Mouse (Mus musculus) CH12.LX (cell line): ENCODE measurements around the gene Corin. TPM values are rescaled to one million over a fixed set of nuclear protein-coding genes. Genes with fewer than 3 reads are reported as not detected.

Experiments
- DNase-seq: peaks from one replicate; pipeline ENCODE4 v3.0.0-alpha.2; 2013; ENCODE audit errors: extremely low read depth
- H3K27ac ChIP-seq: 2 replicates; pipeline ENCODE4 v1.5.1; 2012; ENCODE audit warnings: low read depth, mild to moderate bottlenecking, control low read depth, moderate library complexity; ENCODE audit not compliant: insufficient read depth
- H3K27me3 ChIP-seq: replicated peaks from 2 replicates; pipeline ENCODE3; 2012; ENCODE audit warnings: inconsistent platforms
- H3K36me3 ChIP-seq, 2 experiments: replicated peaks in 1 of 2; 2 replicates each; pipeline versions ENCODE3 to v1.6.1; 2012; ENCODE audit warnings: inconsistent platforms in 1 of 2, low read length in 1 of 2, mild to moderate bottlenecking in 1 of 2, mixed read lengths in 1 of 2, moderate library complexity in 1 of 2; ENCODE audit not compliant: control insufficient read depth in 1 of 2, insufficient read depth in 1 of 2
- H3K4me1 ChIP-seq, 2 experiments: 2 replicates each; pipeline ENCODE4 v1.6.1; 2012; ENCODE audit warnings: inconsistent platforms in 1 of 2, moderate library complexity in 1 of 2; ENCODE audit not compliant: insufficient read depth in 2 of 2, control insufficient read depth in 1 of 2
- H3K4me2 ChIP-seq: 2 replicates; pipeline ENCODE4 v1.6.1; 2012; ENCODE audit warnings: low read depth, mild to moderate bottlenecking, control low read depth; ENCODE audit not compliant: poor library complexity, insufficient read depth, severe bottlenecking
- H3K4me3 ChIP-seq, 3 experiments: fragments of 150-350 bp in 1 of 3; sonication (generic) in 1 of 3; replicated peaks in 1 of 3; 2 replicates each; pipeline versions ENCODE3 to v1.5.1; 2011 to 2012; ENCODE audit warnings: low read depth in 2 of 3, low read length in 2 of 3, mild to moderate bottlenecking in 2 of 3, moderate library complexity in 2 of 3, control low read depth in 1 of 3, improper control_type of control experiment in 1 of 3, inconsistent platforms in 1 of 3, mixed read lengths in 1 of 3; ENCODE audit not compliant: poor library complexity in 1 of 3
- H3K79me2 ChIP-seq: replicated peaks from 2 replicates; pipeline ENCODE4 v1.6.1; 2012; ENCODE audit warnings: mild to moderate bottlenecking, moderate library complexity; ENCODE audit not compliant: control insufficient read depth, poor library complexity, insufficient read depth, severe bottlenecking; ENCODE audit errors: extremely low read depth
- H3K9ac ChIP-seq: 2 replicates; pipeline ENCODE4 v1.6.1; 2012; ENCODE audit warnings: low read depth, mild to moderate bottlenecking, control low read depth, moderate library complexity; ENCODE audit not compliant: insufficient read depth
- H3K9me3 ChIP-seq: replicated peaks from 2 replicates; pipeline ENCODE3; 2012; ENCODE audit warnings: low read length, inconsistent platforms, mixed read lengths
- CHD2 ChIP-seq: IDR thresholded peaks from 2 replicates; pipeline ENCODE4 v1.6.1; 2011; ENCODE audit warnings: low read length, improper control_type of control experiment
- CTCF ChIP-seq, 2 experiments: IDR thresholded peaks in 1 of 2; conservative IDR thresholded peaks in 1 of 2; 2 replicates each; pipeline ENCODE4 v1.5.1; 2011 to 2012; ENCODE audit warnings: low read depth in 2 of 2, low read length in 2 of 2, improper control_type of control experiment in 1 of 2, inconsistent platforms in 1 of 2, mild to moderate bottlenecking in 1 of 2, moderate library complexity in 1 of 2
- ELF1 ChIP-seq: IDR thresholded peaks from 2 replicates; pipeline ENCODE4 v1.6.1; 2014; ENCODE audit warnings: low read depth, mild to moderate bottlenecking, inconsistent platforms, low read length, improper control_type of control experiment
- GABPA ChIP-seq: IDR thresholded peaks from 2 replicates; pipeline ENCODE4 v1.6.1; 2012; ENCODE audit warnings: low read depth, low read length, improper control_type of control experiment, inconsistent platforms; ENCODE audit not compliant: insufficient replicate concordance
- IRF4 ChIP-seq: IDR thresholded peaks from 2 replicates; pipeline ENCODE4 v1.6.1; 2014; ENCODE audit warnings: low read depth, mild to moderate bottlenecking, inconsistent platforms, low read length, improper control_type of control experiment
- JUND ChIP-seq: conservative IDR thresholded peaks from 2 replicates; pipeline ENCODE4 v1.6.1; 2011; ENCODE audit warnings: low read depth, low read length, improper control_type of control experiment
- MAZ ChIP-seq: IDR thresholded peaks from 2 replicates; pipeline ENCODE4 v1.6.1; 2012; ENCODE audit warnings: low read depth, mild to moderate bottlenecking, inconsistent platforms, low read length, improper control_type of control experiment, moderate library complexity
- NELFE ChIP-seq: IDR thresholded peaks from 2 replicates; pipeline ENCODE4 v1.6.1; 2011; ENCODE audit warnings: low read depth, low read length, improper control_type of control experiment
- NRF1 ChIP-seq: IDR thresholded peaks from 2 replicates; pipeline ENCODE4 v1.6.1; 2014; ENCODE audit warnings: low read depth, mild to moderate bottlenecking, inconsistent platforms, low read length, improper control_type of control experiment, moderate library complexity
- POLR2A ChIP-seq: IDR thresholded peaks from 2 replicates; pipeline ENCODE4 v1.6.1; 2011; ENCODE audit warnings: low read depth, mild to moderate bottlenecking, improper control_type of control experiment, low read length
- POLR2AphosphoS2 ChIP-seq: IDR thresholded peaks from 2 replicates; pipeline ENCODE4 v1.6.1; 2011; ENCODE audit warnings: low read depth, low read length, improper control_type of control experiment
- RAD21 ChIP-seq: IDR thresholded peaks from 2 replicates; pipeline ENCODE4 v1.6.1; 2011; ENCODE audit warnings: low read depth, mild to moderate bottlenecking, low read length, improper control_type of control experiment, moderate library complexity
- RCOR1 ChIP-seq: conservative IDR thresholded peaks from 2 replicates; pipeline ENCODE4 v1.6.1; 2012; ENCODE audit warnings: low read depth, mild to moderate bottlenecking, inconsistent platforms, low read length, improper control_type of control experiment
- SMC3 ChIP-seq: IDR thresholded peaks from 2 replicates; pipeline ENCODE4 v1.6.1; 2011; ENCODE audit warnings: low read depth, low read length, improper control_type of control experiment
- TBP ChIP-seq: conservative IDR thresholded peaks from 2 replicates; pipeline ENCODE4 v1.6.1; 2011; ENCODE audit warnings: low read depth, low read length, improper control_type of control experiment
- TCF12 ChIP-seq: IDR thresholded peaks from 2 replicates; pipeline ENCODE4 v1.6.1; 2014; ENCODE audit warnings: low read depth, mild to moderate bottlenecking, inconsistent platforms, low read length, improper control_type of control experiment
- USF2 ChIP-seq: conservative IDR thresholded peaks from 2 replicates; pipeline ENCODE4 v1.6.1; 2011; ENCODE audit warnings: low read depth, low read length, improper control_type of control experiment
- ZKSCAN1 ChIP-seq: IDR thresholded peaks from 2 replicates; pipeline ENCODE4 v1.6.1; 2012; ENCODE audit warnings: low read depth, inconsistent platforms, low read length, improper control_type of control experiment, borderline replicate concordance
- ZMIZ1 ChIP-seq: IDR thresholded peaks from 2 replicates; pipeline ENCODE4 v1.6.1; 2012; ENCODE audit warnings: low read depth, mild to moderate bottlenecking, inconsistent platforms, low read length, improper control_type of control experiment
- ZNF384 ChIP-seq: IDR thresholded peaks from 2 replicates; pipeline ENCODE4 v1.6.1; 2012; ENCODE audit warnings: low read depth, low read length, improper control_type of control experiment, inconsistent platforms
- dilution Hi-C: fragments of 300-500 bp; cut with MboI; formaldehyde crosslinking; loops from 2 replicates; pipeline ENCODE4 v1.14.3; 2020; ENCODE audit warnings: low sequenced_read_pairs; ENCODE audit not compliant: extremely low pct_unique_long_range_greater_than_20kb, extremely low pct_ligation_motif_present
- in situ Hi-C: fragments of 300-500 bp; cut with MboI; formaldehyde crosslinking; loops from 3 replicates; pipeline ENCODE4 v1.14.3; 2019; ENCODE audit warnings: low sequenced_read_pairs, low pct_ligation_motif_present, low pct_unique_long_range_greater_than_20kb, mixed read lengths
- polyA plus RNA-seq: library from polyadenylated mRNA; unstranded; fragments of >175 nt; gene quantifications from 2 replicates; pipeline ENCODE4 v1.2.1, GENCODE M21; 2012; ENCODE audit warnings: low read depth; ENCODE audit not compliant: insufficient read length
- total RNA-seq, 2 experiments: library from RNA; depleted of rRNA; stranded (reverse); fragments of 300-350 nt in 1 of 2; fragments of >200 nt in 1 of 2; gene quantifications; 2 replicates each; pipeline ENCODE4 v1.2.3; 2012 to 2014

Corin gene
- total and polyA plus RNA-seq, 3 experiments = not detected

GRCm38 (mm10) chr5:72258409-72259297 is 245.6 kb downstream of the Corin start:
- TF ChIP-seq NRF1 (no peak), ZKSCAN1 (no peak), JUND (no peak), NELFE (no peak), ELF1 (no peak)

DNA sequence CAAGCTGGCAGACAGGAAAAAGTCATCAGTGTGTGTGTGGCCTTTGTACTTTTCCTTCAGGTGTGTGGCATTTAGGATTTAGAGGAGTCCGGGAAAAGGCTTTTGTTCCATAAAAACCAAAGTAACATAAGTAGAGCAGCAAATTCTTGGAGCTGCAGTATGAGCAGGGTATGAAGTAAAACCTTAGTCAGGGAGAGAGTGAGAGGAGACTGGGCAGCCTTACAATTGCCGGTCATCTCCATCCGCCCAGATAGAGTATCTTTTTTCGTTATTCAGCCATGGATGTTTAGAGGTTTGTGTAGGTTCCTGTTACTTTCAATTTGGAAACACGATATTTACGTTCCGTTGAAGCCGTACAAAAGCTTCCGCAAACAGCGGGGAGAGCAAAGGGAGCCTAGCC is 247.2 kb downstream of the Corin start:
- peaks cover 7% of the 10 kb centered on the region for H3K9me3 ChIP-seq
- no peak overlapping the region for H3K4me2 ChIP-seq
- H3K4me1 ChIP-seq = peaks cover 3 to 5% of the 10 kb centered on the region in 2 experiments; a peak in 1 of 4 replicates
- peaks cover 48 to 97% of the 10 kb centered on the region in 2 experiments for H3K36me3 ChIP-seq
- no peak for DNase-seq
- no peak for TF ChIP-seq POLR2A
- dilution Hi-C loops (no loop called here), in situ Hi-C loops (no loop called here)
- no peak overlapping the region for H3K27ac ChIP-seq
- H3K79me2 ChIP-seq = no peaks in the 10 kb centered on the region
- H3K4me3 ChIP-seq = no peak overlapping the region
- no peaks in the 10 kb centered on the region for H3K27me3 ChIP-seq
- no peak overlapping the region for H3K9ac ChIP-seq

More at GRCm38 (mm10) chr5:72258409-72259297, 245.6 kb downstream of the Corin start:
- in situ Hi-C loops = no loop called here
- H3K27ac ChIP-seq = no peak overlapping the region
- H3K79me2 ChIP-seq = no peaks in the 10 kb centered on the region
- H3K4me1 ChIP-seq = peaks cover 3 to 5% of the 10 kb centered on the region in 2 experiments; a peak in 1 of 4 replicates
- no peaks in the 10 kb centered on the region for H3K27me3 ChIP-seq
- peaks cover 47 to 94% of the 10 kb centered on the region in 2 experiments for H3K36me3 ChIP-seq
- DNase-seq = no peak
- peaks cover 7% of the 10 kb centered on the region for H3K9me3 ChIP-seq
- dilution Hi-C loops = no loop called here
- H3K4me2 ChIP-seq = no peak overlapping the region
- no peak overlapping the region for H3K9ac ChIP-seq
- H3K4me3 ChIP-seq = no peak overlapping the region

GRCm38 (mm10) chr5:72254958-72255357 is 249.3 kb downstream of the Corin start:
- in situ Hi-C loops (no loop called here), dilution Hi-C loops (no loop called here)
- no peaks in the 10 kb centered on the region for H3K79me2 ChIP-seq
- H3K4me3 ChIP-seq = no peak overlapping the region
- H3K36me3 ChIP-seq = peaks cover 39 to 93% of the 10 kb centered on the region in 2 experiments
- H3K27ac ChIP-seq = no peak overlapping the region
- TF ChIP-seq CHD2 = no peak
- no peak for TF ChIP-seq POLR2AphosphoS2
- TF ChIP-seq TCF12 = no peak
- no peak for TF ChIP-seq ZKSCAN1
- TF ChIP-seq POLR2A = no peak
- no peak for TF ChIP-seq USF2
- TF ChIP-seq ZMIZ1 = no peak
- TF ChIP-seq SMC3 = no peak
- no peak for TF ChIP-seq RCOR1
- no peak for TF ChIP-seq MAZ
- TF ChIP-seq RAD21 = no peak
- TF ChIP-seq TBP = no peak
- TF ChIP-seq CTCF (conservative IDR thresholded peaks at IDR 0.05 in 1 of 2, IDR thresholded peaks at IDR 0.05 in 1 of 2; ENCODE audit: low read depth in 2 of 2, low read length in 2 of 2) = no peak
- TF ChIP-seq GABPA = no peak
- TF ChIP-seq NRF1 = no peak
- no peak for TF ChIP-seq IRF4
- TF ChIP-seq ZNF384 = no peak
- H3K4me1 ChIP-seq = peaks cover 3 to 5% of the 10 kb centered on the region in 2 experiments; a peak in 1 of 4 replicates
- H3K4me2 ChIP-seq = no peak overlapping the region
- DNase-seq = no peak
- no peaks in the 10 kb centered on the region for H3K9me3 ChIP-seq
- no peaks in the 10 kb centered on the region for H3K27me3 ChIP-seq
- no peak overlapping the region for H3K9ac ChIP-seq
